Mouse (Mus musculus): ENCODE data around the gene Dnaja2. TPM values are rescaled to one million over a fixed set of nuclear protein-coding genes. Genes with fewer than 3 reads are reported as not detected.

Gene Dnaja2
- total and polyA plus RNA-seq, 3 experiments = 81.1 to 137 (median 105) TPM

DNA sequence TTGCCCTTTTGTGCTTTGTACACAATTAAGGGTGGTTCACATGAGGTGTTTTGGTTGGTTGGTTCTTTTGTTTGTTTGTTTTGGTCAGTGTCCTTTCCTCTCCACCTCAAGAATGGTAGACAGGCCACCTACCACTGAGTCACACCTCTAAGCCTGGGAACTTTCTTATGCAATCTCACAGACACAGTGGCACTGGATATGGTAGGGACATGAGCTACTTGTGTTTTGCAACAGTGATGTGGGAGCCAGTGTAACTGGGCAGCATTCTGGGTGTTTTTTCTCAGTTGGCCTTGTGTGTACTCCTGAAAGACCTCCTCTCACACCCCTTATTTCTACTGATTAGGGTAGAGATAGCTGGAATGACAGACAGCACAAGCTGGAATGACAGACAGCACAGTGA is 66.5 kb downstream of the Dnaja2 start:
- no peak for TF ChIP-seq POLR2AphosphoS5 (IDR thresholded peaks at IDR 0.05; ENCODE audit: insufficient replicate concordance, low read depth, low read length)
- no peak for TF ChIP-seq CTCF (IDR thresholded peaks at IDR 0.05; ENCODE audit: low read depth, low read length)
- TF ChIP-seq GATA1 (IDR thresholded peaks at IDR 0.05; ENCODE audit: borderline replicate concordance, low read length) = no peak
- no peak for TF ChIP-seq TAL1 (conservative IDR thresholded peaks at IDR 0.05; ENCODE audit: low read depth, low read length)
- TF ChIP-seq GATA2 (IDR thresholded peaks at IDR 0.05; ENCODE audit: borderline replicate concordance, low read depth, low read length) = no peak
- Histone ChIP-seq H3K4me1 (ENCODE audit: insufficient read depth, low read depth, low read length) (no peaks in the 10 kb centered on the region), H3K4me3 (ENCODE audit: low read depth, low read length) (no peak overlapping the region), H3K27me3 (ENCODE audit: insufficient read depth, low read length) (peaks cover 15% of the 10 kb centered on the region), H3K36me3 (replicated peaks) (no peaks in the 10 kb centered on the region), H3K9me3 (replicated peaks) (no peaks in the 10 kb centered on the region)
- DNase-seq (ENCODE audit: low spot score) (no peak), ATAC-seq (ENCODE audit: extremely low read depth, insufficient number of reproducible peaks, low FRiP score, poor library complexity, severe bottlenecking) (no peak)

DNA sequence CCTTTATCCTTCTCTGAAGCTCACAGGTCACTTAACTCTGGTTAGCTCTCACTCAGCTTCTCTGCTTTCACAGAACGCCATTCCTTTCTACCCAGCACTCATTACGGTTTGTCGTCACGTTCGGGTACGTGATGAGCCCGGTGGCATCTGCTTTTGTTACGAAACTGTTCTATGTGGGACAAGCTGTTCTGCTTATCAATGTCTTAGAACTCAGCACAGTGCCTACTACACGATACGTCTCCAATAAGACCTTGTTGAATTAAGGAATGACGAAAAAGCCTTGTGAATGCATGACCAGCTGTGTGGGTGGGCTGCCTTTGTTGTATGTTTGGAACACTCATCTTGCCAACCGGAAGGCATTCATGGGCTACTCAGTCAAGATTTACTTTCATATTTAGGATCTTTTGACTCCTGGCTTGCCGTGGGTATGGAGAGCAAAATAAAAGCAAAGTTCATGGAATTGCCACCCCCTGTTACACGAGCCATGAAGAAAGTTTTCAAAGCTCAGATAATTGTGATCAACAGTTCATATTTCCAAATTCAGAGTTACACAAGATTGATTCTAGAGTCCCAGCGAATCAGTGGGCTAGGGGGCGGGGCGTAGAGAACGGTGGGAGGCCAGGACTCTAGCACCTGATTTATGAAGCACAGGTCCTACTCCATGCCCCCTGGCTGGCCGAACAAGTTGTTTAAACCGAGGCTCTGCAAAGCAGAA is 67.1 kb downstream of the Dnaja2 start:
- DNase-seq (ENCODE audit: low spot score) (no peak), ATAC-seq (ENCODE audit: extremely low read depth, insufficient number of reproducible peaks, low FRiP score, poor library complexity, severe bottlenecking) (no peak)
- H3K27me3 ChIP-seq (ENCODE audit: insufficient read depth, low read length) = peaks cover 15% of the 10 kb centered on the region
- H3K4me3 ChIP-seq (ENCODE audit: low read depth, low read length) = no peak overlapping the region
- no peaks in the 10 kb centered on the region for H3K36me3 ChIP-seq (replicated peaks)
- TF ChIP-seq GATA2 (IDR thresholded peaks at IDR 0.05; ENCODE audit: borderline replicate concordance, low read depth, low read length) = no peak
- no peak for TF ChIP-seq POLR2AphosphoS5 (IDR thresholded peaks at IDR 0.05; ENCODE audit: insufficient replicate concordance, low read depth, low read length)
- TF ChIP-seq GATA1 (IDR thresholded peaks at IDR 0.05; ENCODE audit: borderline replicate concordance, low read length) = no peak
- no peak for TF ChIP-seq TAL1 (conservative IDR thresholded peaks at IDR 0.05; ENCODE audit: low read depth, low read length)
- no peak for TF ChIP-seq CTCF (IDR thresholded peaks at IDR 0.05; ENCODE audit: low read depth, low read length)
- H3K9me3 ChIP-seq (replicated peaks) = no peaks in the 10 kb centered on the region
- H3K4me1 ChIP-seq (ENCODE audit: insufficient read depth, low read depth, low read length) = no peaks in the 10 kb centered on the region

Other genes starting within 250 kb of the Dnaja2 start
- gene Mylk3, start 169.0 kb downstream of the Dnaja2 start, total RNA-seq (2014; fragmentation: Nextera tagmentation) = 65.7 and 83.5 TPM in 2 replicates
- 148 and 163 TPM in 2 replicates for gene Mylk3, start 169.0 kb downstream of the Dnaja2 start, total RNA-seq (2017)
- 78.4 and 96.6 TPM in 2 replicates for gene Mylk3, start 169.0 kb downstream of the Dnaja2 start, polyA plus RNA-seq (2012)
- 31.5 and 35.1 TPM in 2 replicates for gene 4921524J17Rik, start 122.5 kb downstream of the Dnaja2 start, total RNA-seq (2014; fragmentation: Nextera tagmentation)
- 24.8 and 40.8 TPM in 2 replicates for gene 4921524J17Rik, start 122.5 kb downstream of the Dnaja2 start, total RNA-seq (2017)
- 27.1 and 28.5 TPM in 2 replicates for gene 4921524J17Rik, start 122.5 kb downstream of the Dnaja2 start, polyA plus RNA-seq (2012)
- gene Gpt2, start 62.8 kb downstream of the Dnaja2 start, total RNA-seq (2014; fragmentation: Nextera tagmentation) = not detected in 2 replicates
- gene Gpt2, start 62.8 kb downstream of the Dnaja2 start, total RNA-seq (2017) = 0.12 and 0.49 TPM in 2 replicates
- gene Gpt2, start 62.8 kb downstream of the Dnaja2 start, polyA plus RNA-seq (2012) = not detected in 2 replicates
- not detected in 2 replicates for gene Neto2, start 145.6 kb upstream of the Dnaja2 start, total RNA-seq (2014; fragmentation: Nextera tagmentation)
- gene Neto2, start 145.6 kb upstream of the Dnaja2 start, total RNA-seq (2017) = 0.05 and 0.12 TPM in 2 replicates
- gene Neto2, start 145.6 kb upstream of the Dnaja2 start, polyA plus RNA-seq (2012) = not detected in 2 replicates

All from G1E (cell line).